Mouse (Mus musculus) thymus, adult 2 months (tissue): ENCODE results near the gene Tmem200a.

Experiments used
- CTCF ChIP-seq: fragments of 200-500 bp; IDR thresholded peaks from 2 replicates; pipeline ENCODE4 v1.5.1; 2012; ENCODE audit warnings: mild to moderate bottlenecking, control low read depth, low read length, moderate library complexity, borderline replicate concordance; ENCODE audit not compliant: control insufficient read depth, poor library complexity, insufficient read depth; ENCODE audit errors: extremely low read depth
- POLR2A ChIP-seq: fragments of 200-500 bp; IDR thresholded peaks from 2 replicates; pipeline ENCODE4 v1.6.1; 2012; ENCODE audit warnings: mild to moderate bottlenecking, low read length, control low read depth, moderate library complexity; ENCODE audit not compliant: control insufficient read depth, poor library complexity, insufficient read depth; ENCODE audit errors: extremely low read depth

- TF ChIP-seq CTCF (no peak), POLR2A (no peak)
Measured at GRCm38 (mm10) chr10:26114409-26114808, 35.6 kb upstream of the Tmem200a start.
